Mouse (Mus musculus): ENCODE measurements around the gene Commd8. TPM values are rescaled to one million over a fixed set of nuclear protein-coding genes. Genes with fewer than 3 reads are reported as not detected.

The Commd8 gene
- polyA plus RNA-seq, 1 experiment from 2014 or later: 47.6 TPM

DNA sequence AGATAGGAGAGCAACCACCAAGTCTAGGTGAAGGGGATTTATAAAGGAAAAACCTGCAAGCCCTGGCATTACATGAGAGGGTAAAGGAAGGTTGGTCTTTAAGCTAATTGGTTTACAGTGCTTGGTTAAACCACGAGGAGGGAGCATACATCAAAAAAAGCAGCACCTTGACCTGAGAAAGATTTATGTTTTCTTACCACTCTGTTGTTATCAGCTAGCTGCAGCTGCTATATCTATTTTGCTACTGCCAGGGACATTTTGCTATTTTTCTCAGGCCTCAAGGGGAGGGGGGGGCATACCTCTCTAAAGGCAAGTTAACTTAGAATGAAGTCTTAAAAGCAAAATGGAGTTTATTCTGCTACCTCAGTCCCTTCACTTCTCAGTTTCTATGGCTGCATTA is 13.2 kb upstream of the Commd8 start:
- Histone ChIP-seq H3K27ac (ENCODE audit: low read length) (peak overlapping the region; percentile 74), H3K9me3 (replicated peaks; ENCODE audit: control insufficient read depth, low read length) (no peaks in the 10 kb centered on the region), H3K27me3 (ENCODE audit: control insufficient read depth, insufficient read depth, low read depth, low read length) (no peaks in the 10 kb centered on the region), H3K4me2 (ENCODE audit: low read depth, low read length) (no peak overlapping the region), H3K36me3 (ENCODE audit: control insufficient read depth, insufficient read depth) (no peaks in the 10 kb centered on the region), H3K4me1 (ENCODE audit: control insufficient read depth, low read depth, low read length) (peaks cover 49% of the 10 kb centered on the region), H3K4me3 (ENCODE audit: low read depth, low read length) (no peak overlapping the region), H3K9ac (ENCODE audit: low read depth, low read length) (no peak overlapping the region; the same call in 1 of the 2 replicates)
- 7% methylated on average over 1 of the region's 1 CpGs for WGBS (ENCODE audit: insufficient replicate concordance)
- ATAC-seq (ENCODE audit: low read depth): peak; percentile 52

DNA sequence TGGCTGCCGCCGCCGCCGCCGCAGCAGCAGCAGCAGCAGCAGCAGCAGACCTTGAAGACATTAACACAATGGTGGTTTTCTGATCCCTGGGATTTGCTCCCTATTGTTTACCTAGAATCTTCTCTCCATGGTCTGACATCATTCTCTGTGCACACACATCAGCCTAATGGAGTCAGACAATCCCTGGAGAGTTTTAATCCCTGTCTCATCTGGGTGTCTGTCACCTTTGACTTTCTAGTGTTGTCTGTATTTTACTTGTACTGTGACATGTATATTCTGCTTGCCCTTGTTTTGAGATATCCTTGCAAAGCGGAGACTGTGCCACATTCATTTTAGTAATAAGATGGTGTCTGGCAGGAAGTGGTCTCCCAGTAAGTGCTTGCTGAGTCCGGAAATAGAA is 7.5 kb upstream of the Commd8 start:
- 55% methylated on average over 7 of the region's 7 CpGs for WGBS (ENCODE audit: insufficient replicate concordance)
- Histone ChIP-seq H3K36me3 (ENCODE audit: control insufficient read depth, insufficient read depth) (no peaks in the 10 kb centered on the region), H3K9me3 (replicated peaks; ENCODE audit: control insufficient read depth, low read length) (no peaks in the 10 kb centered on the region), H3K4me1 (ENCODE audit: control insufficient read depth, low read depth, low read length) (peaks cover 2% of the 10 kb centered on the region; the same call in 1 of the 2 replicates), H3K27me3 (ENCODE audit: control insufficient read depth, insufficient read depth, low read depth, low read length) (no peaks in the 10 kb centered on the region), H3K4me3 (ENCODE audit: low read depth, low read length) (no peak overlapping the region), H3K4me2 (ENCODE audit: low read depth, low read length) (no peak overlapping the region), H3K27ac (ENCODE audit: low read length) (no peak overlapping the region), H3K9ac (ENCODE audit: low read depth, low read length) (no peak overlapping the region)
- ATAC-seq (ENCODE audit: low read depth): no peak

GRCm38 (mm10) chr5:72175050-72175449 is 7.1 kb upstream of the Commd8 start:
- 72% methylated on average over 4 of the region's 4 CpGs for whole genome bisulfite sequencing (ENCODE audit: insufficient replicate concordance)
- no peak overlapping the region for H3K4me2 ChIP-seq (ENCODE audit: low read depth, low read length)
- H3K4me3 ChIP-seq (ENCODE audit: low read depth, low read length): no peak overlapping the region
- H3K4me1 ChIP-seq (ENCODE audit: control insufficient read depth, low read depth, low read length): no peaks in the 10 kb centered on the region
- H3K9me3 ChIP-seq (replicated peaks; ENCODE audit: control insufficient read depth, low read length): no peaks in the 10 kb centered on the region
- H3K9ac ChIP-seq (ENCODE audit: low read depth, low read length): no peak overlapping the region
- H3K36me3 ChIP-seq (ENCODE audit: control insufficient read depth, insufficient read depth): no peaks in the 10 kb centered on the region
- ATAC-seq (ENCODE audit: low read depth): no peak
- no peak overlapping the region for H3K27ac ChIP-seq (ENCODE audit: low read length)
- H3K27me3 ChIP-seq (ENCODE audit: control insufficient read depth, insufficient read depth, low read depth, low read length): no peaks in the 10 kb centered on the region

- no peak for ATAC-seq (ENCODE audit: low read depth)
- Histone ChIP-seq H3K27me3 (ENCODE audit: control insufficient read depth, insufficient read depth, low read depth, low read length) (no peaks in the 10 kb centered on the region), H3K4me1 (ENCODE audit: control insufficient read depth, low read depth, low read length) (peaks cover under 1% of the 10 kb centered on the region; the same call in 1 of the 2 replicates), H3K27ac (ENCODE audit: low read length) (no peak overlapping the region), H3K4me2 (ENCODE audit: low read depth, low read length) (no peak overlapping the region), H3K4me3 (ENCODE audit: low read depth, low read length) (no peak overlapping the region), H3K36me3 (ENCODE audit: control insufficient read depth, insufficient read depth) (no peaks in the 10 kb centered on the region), H3K9me3 (replicated peaks; ENCODE audit: control insufficient read depth, low read length) (no peaks in the 10 kb centered on the region), H3K9ac (ENCODE audit: low read depth, low read length) (no peak overlapping the region)
- WGBS (ENCODE audit: insufficient replicate concordance): 38% methylated on average over 1 of the region's 1 CpGs
Measured at GRCm38 (mm10) chr5:72173521-72173920, 5.5 kb upstream of the Commd8 start.

DNA sequence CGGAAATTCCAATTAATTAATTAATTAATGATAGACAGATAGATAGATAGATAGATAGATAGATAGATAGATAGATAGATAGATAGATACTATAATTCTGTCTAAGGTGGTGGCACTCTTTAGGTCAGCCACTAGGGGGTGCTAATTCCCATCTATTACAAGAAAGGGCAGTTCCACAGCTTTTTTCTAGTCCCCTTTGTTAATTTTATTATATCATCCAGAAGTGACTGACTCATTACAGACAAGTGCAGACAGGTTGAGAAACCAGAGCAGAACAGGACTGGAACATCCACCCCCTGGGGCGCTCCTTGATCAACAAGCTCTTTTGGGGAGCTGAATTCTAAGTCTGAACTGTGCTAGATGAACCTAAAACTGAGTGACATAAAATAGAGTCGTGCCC is 4.7 kb upstream of the Commd8 start:
- Histone ChIP-seq H3K4me1 (ENCODE audit: control insufficient read depth, low read depth, low read length) (peaks cover 4% of the 10 kb centered on the region; the same call in 1 of the 2 replicates), H3K27me3 (ENCODE audit: control insufficient read depth, insufficient read depth, low read depth, low read length) (no peaks in the 10 kb centered on the region), H3K9ac (ENCODE audit: low read depth, low read length) (no peak overlapping the region), H3K27ac (ENCODE audit: low read length) (no peak overlapping the region), H3K4me2 (ENCODE audit: low read depth, low read length) (no peak overlapping the region), H3K4me3 (ENCODE audit: low read depth, low read length) (no peak overlapping the region), H3K9me3 (replicated peaks; ENCODE audit: control insufficient read depth, low read length) (no peaks in the 10 kb centered on the region), H3K36me3 (ENCODE audit: control insufficient read depth, insufficient read depth) (no peaks in the 10 kb centered on the region)
- WGBS (ENCODE audit: insufficient replicate concordance): 37% methylated on average over 3 of the region's 3 CpGs
- no peak for ATAC-seq (ENCODE audit: low read depth)

- Histone ChIP-seq H3K36me3 (ENCODE audit: control insufficient read depth, insufficient read depth) (no peaks in the 10 kb centered on the region), H3K9ac (ENCODE audit: low read depth, low read length) (no peak overlapping the region), H3K4me1 (ENCODE audit: control insufficient read depth, low read depth, low read length) (peaks cover 20% of the 10 kb centered on the region), H3K9me3 (replicated peaks; ENCODE audit: control insufficient read depth, low read length) (no peaks in the 10 kb centered on the region), H3K27me3 (ENCODE audit: control insufficient read depth, insufficient read depth, low read depth, low read length) (no peaks in the 10 kb centered on the region), H3K4me3 (ENCODE audit: low read depth, low read length) (no peak overlapping the region), H3K27ac (ENCODE audit: low read length) (no peak overlapping the region), H3K4me2 (ENCODE audit: low read depth, low read length) (no peak overlapping the region)
- WGBS (ENCODE audit: insufficient replicate concordance): 18% methylated on average over 6 of the region's 6 CpGs
- no peak for ATAC-seq (ENCODE audit: low read depth)
Measured at GRCm38 (mm10) chr5:72170067-72170466, 2.1 kb upstream of the Commd8 start.

DNA sequence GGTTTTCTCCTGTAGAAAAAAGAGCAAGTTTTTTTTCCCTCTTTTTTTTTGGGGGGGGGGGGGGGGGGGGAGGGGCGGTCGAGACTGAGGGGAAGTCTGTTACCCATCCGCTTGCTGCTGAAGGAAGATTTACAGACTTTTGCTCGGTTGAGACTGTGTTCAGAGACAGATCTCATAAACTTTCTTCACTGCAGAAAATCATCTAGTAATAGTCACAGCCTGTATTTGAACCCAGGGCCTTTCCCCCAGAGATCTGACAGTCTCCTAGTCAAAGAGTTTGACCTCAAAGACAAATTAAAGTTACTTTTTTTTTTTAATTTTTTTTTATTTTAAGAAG is 264 bp upstream of the Commd8 start:
- Histone ChIP-seq H3K4me1 (ENCODE audit: control insufficient read depth, low read depth, low read length) (peaks cover 20% of the 10 kb centered on the region), H3K27me3 (ENCODE audit: control insufficient read depth, insufficient read depth, low read depth, low read length) (no peaks in the 10 kb centered on the region), H3K9me3 (replicated peaks; ENCODE audit: control insufficient read depth, low read length) (no peaks in the 10 kb centered on the region), H3K4me2 (ENCODE audit: low read depth, low read length) (peak overlapping the region; percentile 65), H3K27ac (ENCODE audit: low read length) (0 out of 2 replicates have a peak overlapping the region, but pooled peaks have one; percentile 39), H3K4me3 (ENCODE audit: low read depth, low read length) (peak overlapping the region; percentile 83), H3K36me3 (ENCODE audit: control insufficient read depth, insufficient read depth) (peaks cover 3% of the 10 kb centered on the region), H3K9ac (ENCODE audit: low read depth, low read length) (no peak overlapping the region)
- ATAC-seq (ENCODE audit: low read depth): no peak
- whole genome bisulfite sequencing (ENCODE audit: insufficient replicate concordance): 0% methylated on average over 4 of the region's 4 CpGs

GRCm38 (mm10) chr5:72164386-72164785 is 3.6 kb downstream of the Commd8 start:
- H3K9me3 ChIP-seq (replicated peaks; ENCODE audit: control insufficient read depth, low read length): no peaks in the 10 kb centered on the region
- no peak overlapping the region for H3K9ac ChIP-seq (ENCODE audit: low read depth, low read length)
- peaks cover 20% of the 10 kb centered on the region for H3K4me1 ChIP-seq (ENCODE audit: control insufficient read depth, low read depth, low read length)
- peaks cover 26% of the 10 kb centered on the region for H3K36me3 ChIP-seq (ENCODE audit: control insufficient read depth, insufficient read depth)
- no peak overlapping the region for H3K4me2 ChIP-seq (ENCODE audit: low read depth, low read length)
- H3K27ac ChIP-seq (ENCODE audit: low read length): no peak overlapping the region
- no peak for ATAC-seq (ENCODE audit: low read depth)
- H3K4me3 ChIP-seq (ENCODE audit: low read depth, low read length): no peak overlapping the region
- H3K27me3 ChIP-seq (ENCODE audit: control insufficient read depth, insufficient read depth, low read depth, low read length): no peaks in the 10 kb centered on the region
- WGBS (ENCODE audit: insufficient replicate concordance): 59% methylated on average over 7 of the region's 7 CpGs

DNA sequence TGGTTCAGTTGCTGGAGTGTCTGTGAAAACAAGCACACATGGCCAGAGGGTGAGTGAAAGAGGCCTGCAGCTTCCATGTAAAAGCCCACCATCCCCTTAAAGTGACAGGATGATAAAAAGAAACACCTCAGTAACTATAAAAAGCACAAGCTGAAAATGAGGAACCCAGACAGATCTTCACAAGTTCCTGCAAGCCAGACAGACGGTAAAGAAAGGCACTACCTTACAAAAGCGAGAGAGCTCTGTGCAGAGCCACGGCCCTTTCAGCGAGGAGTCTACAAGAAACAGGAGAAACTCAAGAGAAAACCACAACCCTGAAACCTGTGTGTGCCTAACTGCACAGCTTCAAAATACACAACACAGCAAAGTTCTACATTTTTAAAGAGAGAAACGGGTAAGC is 5.1 kb downstream of the Commd8 start:
- no peak overlapping the region for H3K4me2 ChIP-seq (ENCODE audit: low read depth, low read length)
- H3K9ac ChIP-seq (ENCODE audit: low read depth, low read length): no peak overlapping the region
- H3K9me3 ChIP-seq (replicated peaks; ENCODE audit: control insufficient read depth, low read length): no peaks in the 10 kb centered on the region
- 47% methylated on average over 5 of the region's 5 CpGs for WGBS (ENCODE audit: insufficient replicate concordance)
- no peak overlapping the region for H3K4me3 ChIP-seq (ENCODE audit: low read depth, low read length)
- H3K27me3 ChIP-seq (ENCODE audit: control insufficient read depth, insufficient read depth, low read depth, low read length): no peaks in the 10 kb centered on the region
- H3K4me1 ChIP-seq (ENCODE audit: control insufficient read depth, low read depth, low read length): peaks cover 16% of the 10 kb centered on the region
- no peak overlapping the region for H3K27ac ChIP-seq (ENCODE audit: low read length)
- no peak for ATAC-seq (ENCODE audit: low read depth)
- peaks cover 33% of the 10 kb centered on the region for H3K36me3 ChIP-seq (ENCODE audit: control insufficient read depth, insufficient read depth)
